Mouse (Mus musculus) testis, adult 2 months (tissue): ENCODE data around the gene Ydjc.

Source experiments
- CTCF ChIP-seq: fragments of 200-500 bp; IDR thresholded peaks from 2 replicates; pipeline ENCODE4 v1.5.1; 2012; ENCODE audit warnings: low read depth, mild to moderate bottlenecking, inconsistent platforms, low read length, moderate library complexity; ENCODE audit not compliant: control insufficient read depth, insufficient read depth, insufficient replicate concordance
- POLR2A ChIP-seq: fragments of 200-500 bp; IDR thresholded peaks from 2 replicates; pipeline ENCODE4 v1.6.1; 2012; ENCODE audit warnings: low read depth, mild to moderate bottlenecking, inconsistent platforms, low read length, moderate library complexity; ENCODE audit not compliant: control insufficient read depth

DNA sequence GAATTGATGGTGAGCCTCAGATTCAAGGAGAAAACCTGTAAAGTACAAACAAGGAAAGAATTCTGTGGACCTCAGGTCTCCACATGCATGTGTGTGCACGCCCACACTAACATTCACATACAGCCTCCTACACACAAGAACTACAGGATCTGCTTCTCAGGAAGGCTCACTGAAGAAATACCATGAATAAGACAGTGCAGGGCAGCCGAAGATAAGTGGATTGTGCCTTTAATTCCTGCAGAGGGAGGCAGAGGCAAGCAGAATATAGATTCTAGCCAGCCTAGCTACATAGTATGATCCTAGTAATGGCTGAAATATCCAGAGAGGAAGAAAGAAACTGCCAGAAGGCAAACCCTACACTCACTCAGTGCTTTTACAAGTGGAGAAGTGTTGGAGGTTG is 57.6 kb downstream of the Ydjc start:
- no peak for TF ChIP-seq CTCF
- TF ChIP-seq POLR2A, result no peak
